Mouse (Mus musculus): Measurements from ENCODE around the gene Gm21739. TPM values are rescaled to one million over a fixed set of nuclear protein-coding genes. Genes with fewer than 3 reads are reported as not detected.
"Not testable (repeated sequence)": the region's sequence is repeated elsewhere in the genome, so short reads cannot be mapped to it uniquely, and the experiment has no call there.

The Gm21739 gene
- total RNA-seq (2021) = not detected
- long read RNA-seq = 0 reads

DNA sequence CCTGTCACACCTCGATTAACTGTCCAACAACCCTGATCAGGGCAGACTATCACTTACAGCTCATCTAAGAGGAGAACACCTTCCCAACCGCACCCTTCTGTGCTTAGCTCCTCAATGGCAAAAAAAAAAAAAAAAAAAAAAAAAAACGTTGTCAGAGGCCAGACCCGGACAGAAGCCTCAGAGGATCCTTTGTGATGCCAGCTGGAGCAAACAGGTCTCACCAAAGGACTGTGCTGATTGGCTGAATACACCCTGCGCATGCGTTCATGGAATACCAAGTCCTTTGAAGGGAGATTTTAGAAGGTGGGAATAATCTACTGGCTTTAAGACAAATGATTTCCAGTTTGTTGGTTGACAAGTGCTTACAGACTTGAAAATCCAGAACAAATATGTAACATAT lies at the start of gene Gm21739:
Gene Gm21739, minus strand, starts transcription at position 101 of the 400 bp plus-strand sequence.
- not testable (repeated sequence) for DNase-seq (ENCODE audit: low spot score in 2 of 2)

All from layer of hippocampus, adult 18-20 months (tissue).